8 mouse cellular contexts compared by ENCODE assay signal in genomic region chr5:148380246-148380504, GRCm38 (mm10).
"Had no signal": no experiment of that assay in that cellular context is flagged by ENCODE, and none has a peak within 500 bp of the region (broad histone marks: within the 10 kb centered on the region; RNA-seq: fewer than 3 reads in every experiment).

No protein-coding gene starts in this region.

- DNase-seq: lung, embryonic 14.5 days; right cerebral cortex, postnatal 14 days had no signal

- H3K9ac ChIP-seq: liver, embryonic 14.5 days; lung, embryonic 14.5 days; midbrain, embryonic 13.5 days; neural tube, embryonic 12.5 days; stomach, embryonic 15.5 days had no signal

- H3K27me3 ChIP-seq: midbrain, embryonic 13.5 days; neural tube, embryonic 12.5 days; stomach, embryonic 15.5 days had no signal

- H3K4me2 ChIP-seq: lung, embryonic 14.5 days; midbrain, embryonic 11.5 days; midbrain, embryonic 13.5 days; neural tube, embryonic 12.5 days; stomach, embryonic 15.5 days had no signal

- H3K36me3 ChIP-seq: midbrain, embryonic 13.5 days had no signal

- ATAC-seq: midbrain, embryonic 13.5 days had no signal

- H3K9me3 ChIP-seq: midbrain, embryonic 13.5 days; stomach, embryonic 15.5 days had no signal

- H3K4me1 ChIP-seq: neural tube, embryonic 12.5 days had no signal

- H3K27ac ChIP-seq: liver, embryonic 14.5 days; midbrain, embryonic 13.5 days; neural tube, embryonic 12.5 days; stomach, embryonic 15.5 days; stomach, postnatal 0 days had no signal

- H3K4me3 ChIP-seq: midbrain, embryonic 13.5 days; neural tube, embryonic 12.5 days; stomach, embryonic 15.5 days had no signal
